Mouse (Mus musculus): Measurements from ENCODE around the gene Efna5. TPM values are rescaled to one million over a fixed set of nuclear protein-coding genes. Genes with fewer than 3 reads are reported as not detected.

The Efna5 gene
- polyA plus RNA-seq, 1 experiment, result 4.1 TPM

DNA sequence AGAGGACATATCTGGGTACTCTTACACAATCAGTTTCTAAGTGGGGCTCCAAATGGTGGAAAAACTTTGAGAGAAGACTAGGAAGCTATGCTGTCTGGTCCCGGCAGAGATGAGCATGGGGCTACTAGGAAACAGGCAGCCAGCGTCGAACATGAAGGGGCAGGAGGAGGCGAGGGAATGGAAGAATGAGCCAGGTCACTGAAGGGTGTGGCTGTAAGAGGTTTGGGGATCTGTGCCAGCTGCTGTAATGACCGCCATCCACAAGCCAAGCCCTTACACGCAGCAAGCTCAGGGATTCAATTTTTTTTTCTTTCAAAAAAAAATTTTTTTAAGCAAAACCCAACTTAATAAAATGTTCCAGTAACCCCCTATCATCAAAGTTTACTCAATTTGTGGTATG, 74.5 kb downstream of the Efna5 start:
- no peaks in the 10 kb centered on the region for H3K4me1 ChIP-seq (ENCODE audit: control insufficient read depth, insufficient read depth, low read length)
- DNase-seq, result no peak
- TF ChIP-seq CTCF (IDR thresholded peaks at IDR 0.05; ENCODE audit: borderline replicate concordance, insufficient read depth, low read depth, low read length) (no peak), POLR2A (IDR thresholded peaks at IDR 0.05; ENCODE audit: borderline replicate concordance, insufficient read depth, low read length) (no peak)
- no peak overlapping the region for H3K4me3 ChIP-seq (replicated peaks; ENCODE audit: insufficient read depth, low read depth, low read length)
- no peaks in the 10 kb centered on the region for H3K27me3 ChIP-seq (ENCODE audit: control insufficient read depth, insufficient read depth, low read length)
- WGBS, result 69% methylated on average over 6 of the region's 6 CpGs
- no peak overlapping the region for H3K27ac ChIP-seq (ENCODE audit: insufficient read depth, low read length)

DNA sequence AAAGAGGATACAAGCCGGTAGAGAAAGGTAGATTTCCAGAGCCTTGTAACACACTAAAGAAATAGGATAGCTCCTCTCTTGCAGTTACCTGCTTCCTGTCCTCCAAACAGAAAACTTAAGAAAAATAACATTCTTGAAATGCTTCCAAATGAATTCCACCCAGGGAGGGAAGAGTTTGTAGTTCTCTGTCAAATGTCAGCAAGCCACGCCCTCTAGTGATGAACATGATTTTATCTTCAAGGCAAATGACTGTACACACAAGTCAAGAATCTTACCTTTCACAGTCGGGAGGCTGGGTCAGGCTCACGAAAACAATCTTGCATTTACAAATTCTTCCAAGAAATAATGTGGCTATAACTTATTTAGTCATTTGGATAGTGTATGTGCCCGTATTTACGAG, 78.4 kb downstream of the Efna5 start:
- 94% methylated on average over 6 of the region's 6 CpGs for WGBS
- no peaks in the 10 kb centered on the region for H3K27me3 ChIP-seq (ENCODE audit: control insufficient read depth, insufficient read depth, low read length)
- no peaks in the 10 kb centered on the region for H3K4me1 ChIP-seq (ENCODE audit: control insufficient read depth, insufficient read depth, low read length)
- no peak for TF ChIP-seq CTCF (IDR thresholded peaks at IDR 0.05; ENCODE audit: borderline replicate concordance, insufficient read depth, low read depth, low read length)
- no peak for TF ChIP-seq POLR2A (IDR thresholded peaks at IDR 0.05; ENCODE audit: borderline replicate concordance, insufficient read depth, low read length)
- H3K4me3 ChIP-seq (replicated peaks; ENCODE audit: insufficient read depth, low read depth, low read length), result no peak overlapping the region
- no peak for DNase-seq
- no peak overlapping the region for H3K27ac ChIP-seq (ENCODE audit: insufficient read depth, low read length)

DNA sequence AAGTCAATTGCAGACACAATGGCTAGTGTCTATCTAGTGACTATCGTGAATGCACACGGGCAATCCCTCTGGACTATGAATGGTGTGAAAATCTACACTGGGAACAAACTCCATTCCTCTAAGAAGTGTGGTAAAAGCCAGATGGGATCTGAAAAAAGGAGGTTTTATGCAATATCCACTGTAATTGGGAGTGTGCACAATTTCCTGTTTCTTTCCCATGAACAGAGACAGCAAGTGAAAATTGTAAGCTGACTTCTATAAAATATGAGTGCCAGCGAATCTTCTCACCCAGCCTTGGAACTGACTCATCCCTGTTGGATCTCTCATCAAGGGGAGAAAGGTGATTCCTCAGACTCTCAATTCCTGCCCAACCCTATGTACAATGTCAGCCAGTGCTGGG, 83.8 kb downstream of the Efna5 start:
- DNase-seq, result no peak
- 93% methylated on average over 3 of the region's 3 CpGs for WGBS
- H3K27ac ChIP-seq (ENCODE audit: insufficient read depth, low read length), result no peak overlapping the region
- TF ChIP-seq POLR2A (IDR thresholded peaks at IDR 0.05; ENCODE audit: borderline replicate concordance, insufficient read depth, low read length), result no peak
- no peak for TF ChIP-seq CTCF (IDR thresholded peaks at IDR 0.05; ENCODE audit: borderline replicate concordance, insufficient read depth, low read depth, low read length)
- H3K4me1 ChIP-seq (ENCODE audit: control insufficient read depth, insufficient read depth, low read length), result no peaks in the 10 kb centered on the region
- H3K27me3 ChIP-seq (ENCODE audit: control insufficient read depth, insufficient read depth, low read length), result no peaks in the 10 kb centered on the region
- H3K4me3 ChIP-seq (replicated peaks; ENCODE audit: insufficient read depth, low read depth, low read length), result no peak overlapping the region

DNA sequence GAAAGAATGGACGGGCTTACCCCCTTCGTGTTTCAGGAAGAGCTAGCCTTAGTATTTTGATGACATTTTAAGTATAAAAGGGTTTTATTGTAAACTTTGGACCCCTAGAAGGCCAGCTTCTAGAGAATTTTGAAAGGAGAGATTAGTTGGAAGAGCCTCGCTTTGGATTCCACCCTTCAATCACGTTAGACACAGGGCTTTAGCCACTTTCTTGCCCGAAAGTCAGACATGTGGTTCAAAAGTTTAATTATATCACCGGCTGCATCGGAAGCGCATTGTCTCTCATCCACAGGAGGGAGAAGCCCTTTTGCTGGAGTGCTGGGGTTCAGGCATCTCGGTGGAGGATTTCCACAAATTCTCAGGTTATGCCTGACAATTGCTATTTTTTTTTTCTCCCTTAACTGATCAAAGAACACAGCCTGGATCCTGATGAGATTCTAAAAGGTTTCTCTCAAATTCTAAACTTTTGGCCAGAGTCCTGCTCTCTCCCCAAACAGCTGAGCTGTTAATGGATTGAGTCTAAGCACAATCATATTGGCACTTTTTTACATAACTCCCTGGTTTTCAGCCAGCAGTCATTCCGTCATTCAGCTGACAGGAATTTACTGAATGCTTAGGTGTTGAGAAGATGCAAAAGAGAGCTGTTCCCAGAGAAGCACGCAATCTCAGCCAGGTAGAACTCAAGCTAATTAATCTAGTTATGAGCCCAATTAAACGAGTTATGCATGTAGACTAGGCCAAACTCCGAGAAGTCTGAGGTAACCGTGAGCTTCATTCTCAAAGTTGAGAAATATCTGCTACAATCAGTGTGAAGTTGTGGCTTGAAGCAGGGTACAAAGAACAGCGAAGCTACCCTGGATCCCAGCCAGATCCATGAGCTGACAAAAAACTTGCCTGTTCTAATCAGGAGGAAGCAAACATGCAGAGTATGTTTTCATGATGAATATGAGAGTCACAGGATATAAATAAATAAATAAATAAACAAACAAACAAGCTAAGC, 91.5 kb downstream of the Efna5 start:
- Histone ChIP-seq H3K27ac (ENCODE audit: insufficient read depth, low read length) (no peak overlapping the region), H3K4me3 (replicated peaks; ENCODE audit: insufficient read depth, low read depth, low read length) (no peak overlapping the region), H3K27me3 (ENCODE audit: control insufficient read depth, insufficient read depth, low read length) (no peaks in the 10 kb centered on the region), H3K4me1 (ENCODE audit: control insufficient read depth, insufficient read depth, low read length) (no peaks in the 10 kb centered on the region)
- WGBS, result 32% methylated on average over 15 of the region's 15 CpGs
- DNase-seq, result no peak
- TF ChIP-seq CTCF (IDR thresholded peaks at IDR 0.05; ENCODE audit: borderline replicate concordance, insufficient read depth, low read depth, low read length) (no peak), POLR2A (IDR thresholded peaks at IDR 0.05; ENCODE audit: borderline replicate concordance, insufficient read depth, low read length) (no peak)

DNA sequence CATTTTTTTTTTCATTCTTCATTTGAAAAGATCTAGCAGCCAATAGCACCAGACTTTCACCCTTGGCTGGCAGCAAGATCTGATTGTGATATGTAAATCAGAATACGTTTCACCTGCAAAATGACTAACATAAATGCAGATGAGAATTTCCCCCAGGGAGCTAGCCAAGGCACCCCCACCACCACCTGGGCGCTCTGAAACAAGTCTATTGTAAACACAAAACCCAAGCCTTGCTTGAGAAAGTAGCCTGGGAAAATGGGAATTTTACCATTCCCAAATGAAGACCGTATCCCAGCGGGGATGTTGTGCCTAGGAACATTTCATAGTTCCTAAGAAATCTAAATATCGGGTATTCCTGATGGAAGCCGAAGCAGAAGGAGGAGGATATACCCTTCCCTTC, 92.3 kb downstream of the Efna5 start:
- Histone ChIP-seq H3K4me1 (ENCODE audit: control insufficient read depth, insufficient read depth, low read length) (no peaks in the 10 kb centered on the region), H3K27me3 (ENCODE audit: control insufficient read depth, insufficient read depth, low read length) (no peaks in the 10 kb centered on the region), H3K4me3 (replicated peaks; ENCODE audit: insufficient read depth, low read depth, low read length) (no peak overlapping the region), H3K27ac (ENCODE audit: insufficient read depth, low read length) (no peak overlapping the region)
- 71% methylated on average over 6 of the region's 6 CpGs for WGBS
- DNase-seq, result no peak
- TF ChIP-seq CTCF (IDR thresholded peaks at IDR 0.05; ENCODE audit: borderline replicate concordance, insufficient read depth, low read depth, low read length) (no peak), POLR2A (IDR thresholded peaks at IDR 0.05; ENCODE audit: borderline replicate concordance, insufficient read depth, low read length) (no peak)

DNA sequence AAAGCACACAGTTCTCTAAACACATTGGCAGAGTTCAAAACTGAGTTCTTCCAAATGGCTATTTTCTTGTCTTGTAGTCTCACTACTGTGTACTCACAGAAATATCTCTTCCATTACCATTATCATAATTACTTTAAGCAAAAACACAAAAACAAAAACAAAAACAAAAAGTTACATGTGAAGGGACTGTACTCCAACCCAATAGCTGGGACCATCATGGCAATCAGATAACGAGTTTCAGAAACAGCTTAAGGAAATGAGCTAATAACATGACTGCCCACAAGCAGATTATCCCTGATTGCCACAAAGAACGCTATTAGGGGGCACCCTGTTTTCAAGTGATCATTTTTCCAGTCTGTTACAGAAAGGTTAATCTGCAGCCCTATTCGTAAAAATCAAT, 93.3 kb downstream of the Efna5 start:
- Histone ChIP-seq H3K4me1 (ENCODE audit: control insufficient read depth, insufficient read depth, low read length) (no peaks in the 10 kb centered on the region), H3K27me3 (ENCODE audit: control insufficient read depth, insufficient read depth, low read length) (no peaks in the 10 kb centered on the region), H3K27ac (ENCODE audit: insufficient read depth, low read length) (no peak overlapping the region), H3K4me3 (replicated peaks; ENCODE audit: insufficient read depth, low read depth, low read length) (no peak overlapping the region)
- TF ChIP-seq POLR2A (IDR thresholded peaks at IDR 0.05; ENCODE audit: borderline replicate concordance, insufficient read depth, low read length) (no peak), CTCF (IDR thresholded peaks at IDR 0.05; ENCODE audit: borderline replicate concordance, insufficient read depth, low read depth, low read length) (no peak)
- 76% methylated on average over 3 of the region's 3 CpGs for WGBS
- DNase-seq, result no peak

DNA sequence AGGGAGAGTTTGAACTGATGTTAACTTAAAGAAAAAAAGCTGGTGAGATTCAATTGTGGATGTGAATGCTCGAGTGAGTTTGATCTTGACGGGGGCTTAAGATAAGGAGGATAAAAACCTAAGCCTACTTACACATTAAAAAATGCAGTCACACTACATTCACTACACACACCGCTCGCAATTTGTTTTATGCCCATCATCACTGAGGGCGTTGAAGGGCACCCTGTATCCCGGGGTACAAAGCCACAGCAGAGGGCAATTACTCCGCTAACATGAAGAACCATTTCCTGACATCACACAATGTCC, 94.6 kb downstream of the Efna5 start:
- no peaks in the 10 kb centered on the region for H3K27me3 ChIP-seq (ENCODE audit: control insufficient read depth, insufficient read depth, low read length)
- H3K4me3 ChIP-seq (replicated peaks; ENCODE audit: insufficient read depth, low read depth, low read length), result no peak overlapping the region
- DNase-seq, result no peak
- H3K4me1 ChIP-seq (ENCODE audit: control insufficient read depth, insufficient read depth, low read length), result no peaks in the 10 kb centered on the region
- H3K27ac ChIP-seq (ENCODE audit: insufficient read depth, low read length), result no peak overlapping the region
- 73% methylated on average over 7 of the region's 7 CpGs for WGBS
- no peak for TF ChIP-seq CTCF (IDR thresholded peaks at IDR 0.05; ENCODE audit: borderline replicate concordance, insufficient read depth, low read depth, low read length)
- no peak for TF ChIP-seq POLR2A (IDR thresholded peaks at IDR 0.05; ENCODE audit: borderline replicate concordance, insufficient read depth, low read length)

Measured in cerebellum, adult 2 months (tissue).